Mouse (Mus musculus) heart, postnatal 10 days (tissue): Measurements from ENCODE around the gene 4930407I10Rik. TPM values are rescaled to one million over a fixed set of nuclear protein-coding genes. Genes with fewer than 3 reads are reported as not detected.

Experiments used
- DNase-seq, 2 experiments: peaks; one replicate each; pipeline ENCODE4 v3.0.0; 2021
- intact Hi-C: fragments of 180-260 bp; cut with DNase I; formaldehyde crosslinking; loops from one replicate; pipeline ENCODE4 v1.15.1; 2025
- total RNA-seq, 2 experiments: library from RNA; stranded (reverse); gene quantifications; 2 replicates each; pipeline ENCODE4 v1.2.3; 2021

The 4930407I10Rik gene
- total RNA-seq, 2 experiments from 2014 or later: not detected

DNA sequence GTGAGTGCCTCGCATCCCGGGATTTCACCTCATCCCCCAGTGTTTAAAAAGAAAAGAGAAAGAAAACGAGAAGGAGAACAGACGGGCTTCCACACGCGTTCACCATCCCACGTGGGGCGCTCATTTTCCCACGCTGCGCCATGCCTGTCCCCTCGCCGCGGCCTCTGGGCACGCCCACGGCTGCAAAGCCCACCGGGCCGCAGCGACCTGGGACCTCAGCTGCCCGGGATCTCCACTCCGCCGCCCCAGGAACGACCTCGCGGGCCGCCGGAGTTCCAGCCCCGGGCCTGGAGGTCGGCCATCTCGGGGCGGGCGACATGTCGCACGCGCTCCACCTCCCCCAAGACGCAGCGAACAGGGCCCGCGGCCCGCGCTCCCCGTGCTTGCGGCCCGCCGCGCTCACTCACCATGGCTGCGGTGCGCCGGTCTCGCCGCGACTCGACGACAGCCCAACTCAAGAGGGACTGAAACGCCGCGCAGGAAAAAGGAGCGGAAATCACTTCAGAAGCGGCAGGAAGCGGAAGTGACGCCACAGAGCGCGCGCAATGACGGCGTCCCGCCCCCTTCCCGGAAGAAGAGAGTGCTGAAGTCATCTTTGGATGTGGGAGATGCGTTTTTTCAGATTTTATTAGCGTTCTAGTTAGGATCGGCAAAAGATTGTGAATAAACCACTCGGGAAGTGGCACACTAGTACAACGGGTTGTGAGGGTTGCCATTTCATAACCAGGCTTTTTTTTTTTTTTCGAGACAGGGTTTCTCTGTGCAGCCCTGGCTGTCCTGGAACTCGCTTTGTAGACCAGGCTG is 11.7 kb upstream of the 4930407I10Rik start, which contains the start of gene Snu13:
TSS of gene Snu13 (minus strand) at position 519 of the 804 bp plus-strand sequence.
- DNase-seq: peak; percentile 95 to 96

DNA sequence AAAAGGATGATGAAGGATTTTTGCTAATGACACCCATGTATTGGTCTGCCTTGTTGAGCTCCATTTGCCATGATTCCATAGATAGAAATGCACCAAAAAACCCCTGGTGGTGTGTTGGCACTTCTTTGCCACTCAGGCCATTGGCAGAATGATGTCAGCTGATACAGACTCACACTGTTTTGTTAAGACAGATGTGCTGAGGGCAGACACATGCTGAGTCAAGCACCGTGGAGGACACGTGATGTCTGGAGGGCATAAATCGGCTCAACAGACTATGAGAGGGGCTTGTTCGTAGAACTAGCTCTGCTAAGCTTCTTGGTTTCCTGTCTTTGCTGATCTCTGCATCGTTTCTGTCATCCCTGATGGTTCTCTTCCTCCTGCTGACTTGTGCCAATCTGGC is 6.4 kb upstream of the 4930407I10Rik start:
- intact Hi-C loops: no loop called here
- no peak for DNase-seq

More for the DNA sequence above, 11.7 kb upstream of the 4930407I10Rik start, which contains the start of gene Snu13:
- intact Hi-C loops: no loop called here

DNA sequence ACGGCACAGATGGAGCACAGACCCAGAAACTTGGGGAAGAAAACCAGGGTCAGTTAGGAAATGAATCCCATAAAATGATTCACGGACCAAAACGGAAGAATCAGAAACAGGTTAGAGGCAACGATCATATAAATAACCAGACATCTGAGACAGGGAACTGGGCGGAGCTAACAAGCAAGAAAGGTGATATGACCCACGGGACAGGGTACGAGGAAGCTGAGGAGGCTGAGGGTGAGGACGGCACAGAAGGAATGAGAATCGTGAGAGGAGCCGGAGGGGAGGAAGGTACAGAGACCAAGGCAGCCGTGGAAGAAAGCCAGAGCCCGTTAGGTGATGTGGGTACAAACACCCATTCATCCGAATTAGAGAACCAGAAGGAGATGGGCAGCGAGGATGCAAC is 5.0 kb downstream of the 4930407I10Rik start:
- no peak for DNase-seq
- intact Hi-C loops: loop anchor here (2.0 kb wide), 1 partner anchor 43 kb away; no protein-coding TSS in a partner anchor

DNA sequence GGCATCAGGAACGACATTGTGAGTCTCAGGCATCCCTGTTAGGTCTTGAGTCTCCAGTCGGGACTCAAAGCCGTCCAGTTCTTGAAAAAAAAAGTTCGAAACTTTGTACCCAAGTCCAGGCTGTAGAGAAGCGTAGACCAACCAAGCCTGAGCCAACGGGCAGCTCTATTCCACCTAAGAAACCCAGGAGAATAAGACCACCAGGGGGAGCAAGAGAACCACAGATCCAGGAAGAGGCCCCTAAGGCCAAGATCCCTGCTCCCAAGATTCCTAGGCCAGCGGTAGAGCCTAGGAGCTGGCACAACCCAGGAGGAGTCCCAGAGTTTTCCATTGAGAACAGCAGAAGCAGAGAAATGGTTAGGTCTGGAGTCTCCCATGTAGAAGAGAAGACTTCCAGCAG is 6.6 kb downstream of the 4930407I10Rik start:
- peak; percentile 81 to 91 for DNase-seq
- intact Hi-C loops: loop anchor here (1.0 to 2.0 kb wide), 2 partner anchors 41 to 171 kb away; no protein-coding TSS in a partner anchor

DNA sequence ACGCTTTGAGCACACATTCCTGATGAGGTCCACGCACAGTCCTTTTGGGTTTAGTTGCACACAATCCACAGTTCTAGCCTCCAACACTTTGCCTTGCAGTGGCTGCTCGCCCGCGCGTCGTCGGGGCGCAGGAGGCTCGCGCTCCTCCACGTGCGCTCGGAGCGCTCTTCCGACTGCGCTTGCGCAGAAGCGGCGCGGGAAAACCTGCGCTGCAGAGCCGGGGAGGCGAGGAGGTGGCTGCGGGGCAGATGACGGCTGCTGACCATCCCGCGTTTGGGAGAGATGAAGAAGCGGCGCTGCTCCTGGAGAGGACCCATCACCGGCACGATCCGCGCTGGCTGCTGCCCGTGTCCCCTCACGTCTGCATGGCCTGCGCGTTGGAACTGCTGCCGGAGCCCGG is 10.9 kb downstream of the 4930407I10Rik start, which contains the start of gene Mei1:
TSS of gene Mei1 (plus strand) at position 99 of the 400 bp plus-strand sequence.
- intact Hi-C loops: no loop called here
- DNase-seq: no peak

DNA sequence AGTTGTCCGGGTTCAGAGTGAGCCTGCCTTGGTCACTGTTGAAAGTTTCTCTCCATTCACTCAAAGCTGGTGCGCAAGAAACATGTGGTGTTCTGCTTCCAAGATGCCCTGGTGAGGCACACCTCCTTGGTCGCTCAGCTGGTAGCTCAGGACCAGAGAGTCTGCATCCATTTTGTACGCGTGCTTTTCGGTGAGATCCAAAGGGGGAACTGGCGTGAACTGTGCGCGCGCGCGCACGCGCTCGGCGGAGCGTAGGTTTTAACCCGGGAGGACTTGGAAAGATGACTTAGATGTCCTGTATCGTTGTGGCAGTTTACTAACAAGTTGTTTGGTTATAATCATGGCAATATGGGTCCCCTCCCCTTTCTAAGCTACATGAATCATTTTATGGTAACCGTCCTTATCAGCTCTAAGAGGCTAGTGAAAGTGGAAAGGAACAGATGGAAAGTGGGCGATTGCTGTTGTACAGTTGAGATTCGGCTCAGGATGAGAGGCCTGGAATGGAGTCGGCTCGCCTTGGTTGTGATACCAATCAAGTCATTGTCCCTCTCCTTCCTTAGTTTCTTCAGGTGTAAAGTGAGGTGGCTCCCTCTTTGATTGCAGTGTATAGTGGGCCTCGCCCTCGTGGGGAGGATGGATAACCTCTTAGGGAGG is 13.0 kb downstream of the 4930407I10Rik start:
- intact Hi-C loops: no loop called here
- no peak for DNase-seq

DNA sequence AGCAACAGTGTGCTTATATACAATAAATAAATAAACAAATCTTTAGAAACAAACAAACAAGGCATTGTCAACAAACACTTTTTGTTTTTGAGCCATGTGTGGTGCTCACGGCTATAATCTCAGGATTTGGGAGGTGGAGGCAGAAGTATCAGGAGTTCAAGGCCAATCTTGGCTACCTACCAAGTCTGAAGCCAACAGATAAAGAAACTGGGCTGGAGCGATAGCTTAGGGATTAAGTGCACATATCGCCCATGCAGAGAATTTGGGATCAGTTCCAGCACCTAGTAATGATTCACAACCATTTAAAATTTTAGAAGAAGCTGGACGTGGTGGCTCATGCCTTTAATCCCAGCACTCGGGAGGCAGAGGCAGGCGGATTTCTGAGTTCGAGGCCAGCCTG is 14.5 kb downstream of the 4930407I10Rik start:
- intact Hi-C loops: no loop called here
- no peak for DNase-seq

DNA sequence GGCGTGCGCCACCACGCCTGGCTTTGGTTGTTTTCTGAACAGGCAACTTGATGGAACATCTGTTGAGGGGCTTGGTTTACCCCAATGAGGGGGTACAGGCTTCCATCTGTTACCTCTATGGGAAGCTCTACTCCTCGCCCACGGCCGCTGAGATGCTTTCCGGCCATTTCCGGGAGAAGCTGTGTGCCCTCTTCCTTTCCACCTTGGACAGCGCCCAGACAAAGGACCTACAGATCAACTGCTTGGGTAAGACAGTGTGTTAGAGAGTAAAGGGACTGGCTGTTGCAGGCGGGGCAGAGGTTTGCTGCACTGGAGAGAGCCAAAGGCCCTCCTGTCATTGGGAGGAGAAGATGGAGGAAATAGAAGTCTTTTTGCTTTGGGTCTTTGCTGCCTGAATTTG is 20.9 kb downstream of the 4930407I10Rik start:
- intact Hi-C loops: loop anchor here (5.0 kb wide), 1 partner anchor 157 kb away; no protein-coding TSS in a partner anchor
- peak in 1 of 2 experiments; percentile 6 for DNase-seq

DNA sequence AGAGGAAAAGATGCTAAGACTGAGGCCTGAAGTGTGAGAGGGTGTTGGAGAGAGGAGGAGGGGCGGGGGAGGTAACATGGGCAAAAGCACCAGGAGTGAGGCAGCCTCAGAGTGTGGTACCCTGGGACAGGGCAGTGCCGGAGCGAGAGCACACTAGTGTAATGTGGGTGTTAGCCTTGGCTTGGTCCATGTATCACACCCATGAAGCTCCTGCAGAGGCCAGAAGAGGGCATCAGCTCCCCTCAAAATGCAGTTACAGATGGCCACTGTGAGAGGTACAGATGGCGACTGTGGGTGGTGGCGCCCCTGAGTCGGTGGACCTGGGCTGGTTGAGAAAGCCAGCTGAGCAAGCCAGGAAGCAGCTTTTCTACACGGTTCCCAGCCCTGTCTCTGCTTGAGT is 22.2 kb downstream of the 4930407I10Rik start:
- peak; percentile 8 to 18 for DNase-seq
- intact Hi-C loops: loop anchor here (5.0 kb wide), 1 partner anchor 156 kb away; no protein-coding TSS in a partner anchor

DNA sequence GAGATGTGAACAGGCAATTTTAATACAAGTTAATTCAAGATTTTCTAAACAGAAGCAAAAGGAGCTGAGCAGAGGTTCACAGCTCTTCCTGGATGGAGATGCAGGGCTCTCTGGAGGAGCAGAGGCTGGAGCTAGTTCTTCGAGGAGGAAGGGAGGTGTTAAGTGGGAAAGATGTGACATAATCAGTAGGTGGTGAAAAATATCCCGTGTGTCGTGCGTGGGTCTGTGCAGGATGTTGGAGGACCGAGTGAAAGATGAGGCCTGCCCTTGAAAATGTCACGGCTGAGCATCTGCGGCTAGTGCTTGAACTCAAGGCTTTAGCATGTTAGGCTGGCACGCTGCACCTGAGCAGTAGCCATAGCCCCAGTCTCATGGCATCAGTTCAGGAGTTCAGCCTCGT is 26.7 kb downstream of the 4930407I10Rik start:
- intact Hi-C loops: no loop called here
- DNase-seq: no peak

DNA sequence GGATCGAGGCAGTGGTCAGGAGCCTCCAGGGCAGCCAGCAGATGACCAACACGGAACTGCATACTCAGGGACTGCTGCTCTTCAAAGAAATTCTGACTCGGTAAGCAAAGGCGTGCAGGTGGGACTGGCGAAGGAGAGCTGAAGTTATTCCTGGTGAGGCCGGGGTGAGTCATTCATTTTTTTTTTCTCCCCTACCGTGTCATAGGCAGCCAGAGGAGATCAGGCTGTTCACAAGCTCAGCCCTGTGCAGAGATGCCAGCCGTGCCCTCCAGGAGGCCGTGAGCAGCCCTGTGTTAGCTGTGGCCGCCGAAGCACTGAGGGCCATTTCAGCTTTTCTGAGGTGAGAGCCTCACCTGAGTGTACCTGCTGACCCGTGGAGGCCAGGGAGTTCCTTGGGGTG is 27.2 kb downstream of the 4930407I10Rik start:
- DNase-seq: no peak
- intact Hi-C loops: no loop called here

DNA sequence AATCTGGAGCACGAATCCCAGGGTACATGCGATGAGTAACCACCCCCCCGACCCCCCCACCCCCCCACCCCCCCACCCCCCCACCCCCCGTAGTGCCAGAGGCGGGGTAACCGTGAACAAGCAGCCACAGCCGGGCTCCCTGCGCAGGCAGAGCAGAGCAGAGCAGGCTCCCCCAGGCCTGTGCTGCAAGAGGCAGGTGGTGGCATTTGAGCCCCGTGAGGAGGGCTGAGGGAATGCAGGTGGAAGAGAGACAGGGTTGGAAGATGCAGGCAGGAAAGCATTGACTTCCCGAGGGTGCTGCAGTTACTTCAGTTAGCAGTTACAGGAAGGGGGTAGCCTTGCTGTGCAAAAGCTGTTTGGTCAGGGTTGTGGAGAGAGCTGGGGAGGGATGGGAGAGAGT is 28.3 kb downstream of the 4930407I10Rik start:
- intact Hi-C loops: no loop called here

DNA sequence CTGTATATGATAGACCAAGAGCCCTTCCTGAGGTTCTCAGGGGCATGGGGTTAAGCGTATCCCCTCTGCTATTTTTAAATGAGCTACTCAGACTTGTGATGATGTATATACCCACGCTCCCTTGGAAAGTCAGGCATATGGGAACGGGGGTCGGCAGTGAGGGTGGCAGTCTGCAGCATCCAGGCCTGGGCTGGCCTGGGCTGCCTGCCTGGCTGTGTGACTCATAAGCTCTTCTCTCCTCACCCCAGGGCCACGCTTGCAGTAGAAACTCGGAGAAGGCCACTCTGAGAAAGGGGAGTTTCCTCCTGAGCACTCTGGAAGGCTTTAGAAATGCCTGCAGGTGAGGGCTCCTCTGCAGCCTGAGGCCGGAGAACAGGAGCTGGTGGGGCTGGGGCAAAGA is 32.1 kb downstream of the 4930407I10Rik start:
- intact Hi-C loops: no loop called here

More for the DNA sequence above, 28.3 kb downstream of the 4930407I10Rik start:
- no peak for DNase-seq

DNA sequence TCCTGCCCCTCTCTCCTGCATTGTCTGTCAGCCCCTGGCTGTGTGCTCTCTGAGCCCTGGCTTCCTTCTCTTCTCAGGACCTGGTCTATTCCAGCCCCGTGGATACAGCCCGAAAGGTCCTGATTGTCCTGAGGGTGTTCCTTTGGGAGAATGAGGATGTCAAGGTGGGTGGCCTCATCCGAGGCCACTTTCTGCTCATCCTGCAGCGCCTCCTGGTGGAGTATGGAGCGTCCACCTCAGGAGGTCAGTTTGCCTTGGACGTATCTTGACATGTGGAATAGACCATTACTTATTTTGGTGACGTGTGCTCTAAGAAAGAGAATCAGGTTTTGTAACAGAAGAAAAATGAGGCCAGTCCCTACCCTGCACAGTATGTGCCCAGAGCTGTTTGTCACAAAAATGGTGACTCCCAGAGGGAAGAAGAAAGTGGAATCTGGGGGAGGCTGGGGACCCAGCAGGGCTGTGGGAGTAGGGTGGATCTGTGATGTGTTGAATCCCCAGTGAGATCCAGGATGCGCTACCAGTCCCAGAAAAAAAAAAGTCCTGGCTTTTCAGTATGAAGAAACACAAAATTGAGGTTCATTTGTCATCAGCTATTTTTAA is 48.1 kb downstream of the 4930407I10Rik start:
- peak; percentile 21 to 67 for DNase-seq
- intact Hi-C loops: loop anchor here (2.0 kb wide), 1 partner anchor 42 kb away; no protein-coding TSS in a partner anchor

More for the DNA sequence above, 32.1 kb downstream of the 4930407I10Rik start:
- DNase-seq: no peak

Other genes with a start within 250 kb of the 4930407I10Rik start
- 10 to 100 TPM; 56.5 to 78.6 TPM for gene Tob2, start 200.4 kb upstream of the 4930407I10Rik start, total RNA-seq
- gene Phf5a, start 187.2 kb upstream of the 4930407I10Rik start, total RNA-seq: 10 to 100 TPM; 51.7 to 56.0 TPM
- gene Aco2, start 186.8 kb upstream of the 4930407I10Rik start, total RNA-seq: 1,000 to 10,000 TPM; 1,895 to 1,910 TPM
- 10 to 100 TPM in 1 of 2 experiments, 1 to 10 TPM in 1; 9.7 to 10.0 TPM for gene Polr3h, start 132.9 kb upstream of the 4930407I10Rik start, total RNA-seq
- 10 to 100 TPM in 1 of 2 experiments, 1 to 10 TPM in 1; 7.8 to 19.8 TPM for gene Csdc2, start 122.4 kb upstream of the 4930407I10Rik start, total RNA-seq
- 10 to 100 TPM; 22.0 to 31.4 TPM for gene Pmm1, start 98.2 kb upstream of the 4930407I10Rik start, total RNA-seq
- gene 1700029P11Rik, start 78.6 kb upstream of the 4930407I10Rik start, total RNA-seq: not detected
- gene Xrcc6, start 71.3 kb upstream of the 4930407I10Rik start, total RNA-seq: 10 to 100 TPM; 22.6 to 29.3 TPM
- gene Desi1, start 25.3 kb upstream of the 4930407I10Rik start, total RNA-seq: 10 to 100 TPM; 24.6 to 26.7 TPM
- 10 to 100 TPM; 55.3 to 57.3 TPM for gene Snu13, start 11.6 kb upstream of the 4930407I10Rik start, total RNA-seq
- gene Mei1, start 10.8 kb downstream of the 4930407I10Rik start, total RNA-seq: not detected
- 1 to 10 TPM; 5.1 to 5.5 TPM for gene Ccdc134, start 68.8 kb downstream of the 4930407I10Rik start, total RNA-seq
- 10 to 100 TPM; 35.1 to 38.8 TPM for gene Srebf2, start 88.0 kb downstream of the 4930407I10Rik start, total RNA-seq
- gene Shisa8, start 153.7 kb downstream of the 4930407I10Rik start, total RNA-seq: under 1 TPM in 1 of 2 experiments, not detected in 1; 0.36 TPM
- under 1 TPM; 0.27 to 0.69 TPM for gene Tnfrsf13c, start 165.2 kb downstream of the 4930407I10Rik start, total RNA-seq
- gene Cenpm, start 185.6 kb downstream of the 4930407I10Rik start, total RNA-seq: 1 to 10 TPM; 6.6 to 7.8 TPM
- gene 1500009C09Rik, start 193.2 kb downstream of the 4930407I10Rik start, total RNA-seq: not detected
- 1 to 10 TPM in 1 of 2 experiments, under 1 TPM in 1; 0.57 to 1.4 TPM for gene Sept3, start 215.7 kb downstream of the 4930407I10Rik start, total RNA-seq
- not detected for gene Wbp2nl, start 239.8 kb downstream of the 4930407I10Rik start, total RNA-seq